Mouse (Mus musculus) E14TG2a.4 (cell line): Measurements from ENCODE around the gene Xpo4.

Source experiments
- CTCF ChIP-seq: conservative IDR thresholded peaks from 2 replicates; pipeline ENCODE4 v1.5.1; 2014; ENCODE audit warnings: low read length
- NANOG ChIP-seq: IDR thresholded peaks from 2 replicates; pipeline ENCODE4 v1.6.1; 2014; ENCODE audit warnings: borderline replicate concordance, low read length, mixed read lengths
- POU5F1 ChIP-seq: IDR thresholded peaks from 2 replicates; pipeline ENCODE4 v1.6.1; 2014; ENCODE audit warnings: low read length, borderline replicate concordance

- TF ChIP-seq CTCF (no peak), NANOG (no peak), POU5F1 (no peak)
These were observed 45.8 kb upstream of the Xpo4 start for GRCm38 (mm10) chr14:57711059-57711458.
